Mouse (Mus musculus) brown adipose tissue, adult 24 weeks (tissue): ENCODE measurements at regions not wholly inside any gene's neighbourhood (a gene's known extent, or its start where the extent isn't known, plus 50 kb on each side); places are given as distances from the start of the nearest gene placed in this dataset.

Experiments used
- H3K27ac ChIP-seq: fragments of 200-500 bp; replicated peaks from 2 replicates; pipeline ENCODE4 v1.5.1; 2012; ENCODE audit warnings: low read depth, mild to moderate bottlenecking, low read length
- H3K4me1 ChIP-seq: fragments of 200-500 bp; 2 replicates; pipeline ENCODE4 v1.6.1; 2012; ENCODE audit warnings: low read length, mixed read lengths; ENCODE audit not compliant: control insufficient read depth, insufficient read depth, insufficient read length
- H3K4me3 ChIP-seq: fragments of 200-500 bp; 2 replicates; pipeline ENCODE4 v1.5.1; 2012; ENCODE audit warnings: low read depth, mild to moderate bottlenecking, low read length, moderate library complexity; ENCODE audit not compliant: insufficient read depth

GRCm38 (mm10) chr12:71408396-71409050 is 98.8 kb downstream of the Dact1 start:
- no peaks in the 10 kb centered on the region for H3K4me1 ChIP-seq
- H3K4me3 ChIP-seq, result no peak overlapping the region
- no peak overlapping the region for H3K27ac ChIP-seq

GRCm38 (mm10) chr12:71412331-71412730 is 102.6 kb downstream of the Dact1 start:
- no peak overlapping the region for H3K27ac ChIP-seq
- H3K4me3 ChIP-seq, result no peak overlapping the region
- no peaks in the 10 kb centered on the region for H3K4me1 ChIP-seq

- H3K27ac ChIP-seq, result no peak overlapping the region; the same call in 1 of the 2 replicates
- H3K4me1 ChIP-seq, result no peaks in the 10 kb centered on the region
- H3K4me3 ChIP-seq, result no peak overlapping the region
Measured at GRCm38 (mm10) chr12:71416968-71417367, 107.3 kb downstream of the Dact1 start.

GRCm38 (mm10) chr12:71418186-71418585 is 108.5 kb downstream of the Dact1 start:
- Histone ChIP-seq H3K27ac (no peak overlapping the region), H3K4me3 (no peak overlapping the region), H3K4me1 (no peaks in the 10 kb centered on the region)

GRCm38 (mm10) chr12:71419161-71419560 is 109.5 kb downstream of the Dact1 start:
- no peak overlapping the region for H3K4me3 ChIP-seq
- no peaks in the 10 kb centered on the region for H3K4me1 ChIP-seq
- no peak overlapping the region for H3K27ac ChIP-seq

GRCm38 (mm10) chr12:71426023-71426719 is 116.5 kb downstream of the Dact1 start:
- H3K4me1 ChIP-seq, result no peaks in the 10 kb centered on the region
- H3K4me3 ChIP-seq, result no peak overlapping the region
- no peak overlapping the region for H3K27ac ChIP-seq

DNA sequence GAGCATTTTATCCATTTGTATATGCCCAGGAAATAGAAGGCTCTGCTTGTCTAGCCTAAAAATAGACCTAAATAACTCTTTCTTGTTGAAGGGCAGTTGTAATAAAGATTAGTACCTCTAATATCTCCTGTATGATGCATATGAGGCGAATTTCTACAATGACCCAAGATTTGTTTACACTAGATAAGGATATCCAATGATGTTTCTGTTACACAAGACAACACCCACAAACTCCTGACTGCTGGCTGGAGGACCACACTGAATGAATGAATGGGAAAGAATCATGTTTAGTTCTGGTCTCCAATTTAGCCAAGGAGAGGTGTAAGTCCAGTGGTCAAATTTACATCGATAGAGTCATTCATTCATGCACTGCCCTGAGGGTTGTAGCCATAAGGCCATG is 118.3 kb downstream of the Dact1 start:
- Histone ChIP-seq H3K4me3 (no peak overlapping the region), H3K4me1 (no peaks in the 10 kb centered on the region), H3K27ac (no peak overlapping the region)

DNA sequence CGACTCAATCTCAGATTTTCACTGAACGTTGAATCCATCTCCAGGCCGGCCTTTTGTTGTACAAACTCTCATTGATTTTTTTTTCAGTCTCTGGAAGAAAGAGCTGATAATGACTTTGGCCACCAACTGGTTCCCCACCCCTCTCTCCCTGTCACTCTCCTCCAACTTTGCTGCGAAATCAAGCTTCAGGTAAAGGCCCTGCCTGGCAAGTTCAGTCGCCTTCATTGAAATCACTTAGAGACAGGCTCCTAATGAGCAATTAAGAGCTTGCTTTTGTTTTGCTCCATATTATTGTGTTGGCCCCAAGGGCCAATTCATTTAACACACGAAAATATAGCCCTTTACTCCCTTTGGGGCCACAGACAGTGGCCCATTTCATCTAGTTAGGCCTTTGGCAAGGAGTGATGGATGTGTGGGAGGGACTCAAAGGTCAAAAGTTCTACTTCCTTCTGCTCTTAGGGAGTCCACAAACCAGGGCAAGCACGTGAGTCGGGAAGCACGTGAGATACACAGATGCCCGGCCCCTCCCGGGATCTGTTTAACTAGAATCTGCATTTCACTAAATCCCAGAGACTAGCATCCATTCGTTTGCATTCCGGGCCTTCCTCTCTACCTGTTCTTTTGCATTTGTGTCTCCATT is 120.0 kb downstream of the Dact1 start:
- no peak overlapping the region for H3K27ac ChIP-seq
- H3K4me1 ChIP-seq, result no peaks in the 10 kb centered on the region
- no peak overlapping the region for H3K4me3 ChIP-seq

DNA sequence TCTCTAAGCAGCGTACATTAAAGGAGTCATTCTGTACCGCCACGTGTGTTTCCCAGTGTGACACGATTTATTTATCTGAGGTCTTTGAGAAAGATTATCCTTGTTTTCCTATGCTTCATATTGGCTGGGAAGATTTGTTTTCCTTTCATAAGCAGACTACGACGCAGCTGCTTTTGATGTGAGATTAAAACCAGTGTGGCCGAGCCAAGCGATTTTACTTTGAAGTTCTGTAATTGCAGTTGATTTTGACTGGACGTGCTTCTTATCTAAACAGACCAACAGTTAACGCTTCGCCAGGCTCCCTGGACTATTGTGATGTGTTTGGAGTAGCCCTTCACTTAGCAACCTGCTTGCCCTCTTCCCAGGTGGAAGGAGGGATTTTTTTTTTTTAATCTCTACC is 120.6 kb downstream of the Dact1 start:
- Histone ChIP-seq H3K4me1 (no peaks in the 10 kb centered on the region), H3K27ac (no peak overlapping the region), H3K4me3 (no peak overlapping the region)

- H3K4me3 ChIP-seq, result no peak overlapping the region
- H3K27ac ChIP-seq, result no peak overlapping the region
- H3K4me1 ChIP-seq, result no peaks in the 10 kb centered on the region
Measured at GRCm38 (mm10) chr12:71431116-71431515, 121.4 kb downstream of the Dact1 start.

GRCm38 (mm10) chr12:71433549-71434200 is 124.0 kb downstream of the Dact1 start:
- H3K27ac ChIP-seq, result no peak overlapping the region
- H3K4me3 ChIP-seq, result no peak overlapping the region
- no peaks in the 10 kb centered on the region for H3K4me1 ChIP-seq

DNA sequence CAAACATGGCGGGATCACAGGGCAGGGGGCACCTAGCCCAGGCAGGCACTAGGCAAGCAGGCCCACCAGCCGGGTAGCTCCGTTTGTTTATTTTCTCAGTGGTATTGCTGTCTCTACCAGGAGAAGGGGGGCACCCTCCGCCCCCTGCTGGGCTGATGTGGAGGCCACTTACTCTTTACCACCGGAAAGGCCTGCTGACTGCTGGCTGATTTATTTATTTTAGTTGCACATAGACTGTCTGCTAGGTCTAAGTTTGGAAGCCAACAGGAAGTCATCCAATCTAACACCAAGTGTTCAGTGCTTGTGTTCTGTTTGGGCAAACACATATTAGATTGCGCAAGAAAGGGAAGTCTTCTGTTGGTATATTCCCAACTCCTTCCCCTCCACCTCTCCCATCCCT is 128.6 kb downstream of the Dact1 start:
- Histone ChIP-seq H3K4me1 (no peaks in the 10 kb centered on the region), H3K4me3 (no peak overlapping the region), H3K27ac (no peak overlapping the region)

DNA sequence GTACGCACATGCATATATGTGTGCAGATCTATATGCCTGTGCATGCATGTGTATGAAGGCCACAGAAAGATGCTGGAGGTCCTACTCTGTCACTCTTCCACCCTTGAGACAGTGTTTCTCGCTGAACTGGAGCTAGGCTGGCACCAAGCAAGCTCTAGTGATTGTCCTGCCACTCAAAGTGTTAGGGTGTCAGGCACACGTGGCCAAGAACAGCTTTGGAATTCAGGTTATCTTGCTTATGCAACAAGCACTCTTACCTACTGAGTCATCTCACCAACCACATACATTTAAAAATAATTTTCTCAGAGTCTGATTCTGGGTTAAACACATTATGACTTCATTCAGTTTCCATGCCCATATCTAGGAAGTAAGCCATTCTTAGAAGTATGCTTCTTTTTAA is 131.2 kb downstream of the Dact1 start:
- Histone ChIP-seq H3K4me1 (no peaks in the 10 kb centered on the region; the same call in 1 of the 2 replicates), H3K27ac (no peak overlapping the region), H3K4me3 (no peak overlapping the region)

DNA sequence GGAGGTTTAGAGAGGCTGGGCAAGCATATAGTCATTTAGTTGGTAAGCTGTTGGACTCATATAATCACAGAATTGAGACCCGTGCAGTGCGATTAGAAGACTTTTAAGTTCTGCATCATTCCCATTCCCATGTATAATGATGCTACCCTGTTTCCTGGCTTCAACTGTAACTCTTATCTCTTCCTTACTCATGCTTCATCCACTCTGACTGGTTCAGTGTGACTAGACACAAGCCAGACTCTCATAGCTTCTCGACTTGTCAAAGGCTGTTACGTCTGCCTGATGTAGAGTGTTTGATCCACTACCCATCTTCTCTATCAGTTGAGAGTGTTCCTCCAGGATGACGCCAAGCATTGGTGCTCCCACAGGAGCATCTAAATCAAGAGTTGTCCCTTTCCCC is 131.6 kb downstream of the Dact1 start:
- Histone ChIP-seq H3K27ac (no peak overlapping the region), H3K4me1 (no peaks in the 10 kb centered on the region; the same call in 1 of the 2 replicates), H3K4me3 (no peak overlapping the region)

DNA sequence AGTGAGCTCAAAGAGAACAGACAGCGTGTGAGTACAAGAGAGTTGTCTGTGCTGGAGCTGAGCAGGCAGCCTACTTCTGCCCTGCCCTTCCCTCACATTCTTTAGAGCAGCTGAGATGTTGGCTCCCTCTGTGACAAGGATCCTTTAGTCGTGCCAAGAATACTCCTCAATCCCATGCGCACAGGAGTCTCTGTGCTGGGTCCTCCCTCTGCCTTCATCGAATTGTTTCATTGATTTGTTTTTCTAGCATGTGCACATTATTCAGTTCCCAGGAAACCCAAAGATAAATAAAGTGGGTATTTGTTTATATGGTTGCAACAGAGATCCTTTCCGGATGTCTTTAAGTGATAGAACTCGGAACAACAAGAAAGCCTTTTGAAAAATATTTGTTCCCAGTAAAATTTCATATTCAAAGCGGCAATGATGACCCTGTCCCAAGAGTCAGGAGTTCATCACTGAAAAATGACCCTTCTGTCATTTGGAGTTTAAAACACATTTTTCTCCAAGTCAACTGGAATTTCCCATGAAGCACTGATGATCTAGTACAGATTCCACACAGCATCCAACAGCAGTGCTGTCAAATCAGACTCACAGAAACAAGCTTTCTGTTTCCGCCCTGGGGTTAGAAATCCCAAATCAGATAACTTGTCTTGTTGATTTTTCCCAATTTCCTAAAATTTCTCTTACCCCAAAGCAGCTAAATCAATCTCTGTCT is 136.7 kb downstream of the Dact1 start:
- H3K4me1 ChIP-seq, result peaks cover 2% of the 10 kb centered on the region
- no peak overlapping the region for H3K4me3 ChIP-seq
- peak overlapping the region; percentile 62 for H3K27ac ChIP-seq
